In the genomic region with DNA sequence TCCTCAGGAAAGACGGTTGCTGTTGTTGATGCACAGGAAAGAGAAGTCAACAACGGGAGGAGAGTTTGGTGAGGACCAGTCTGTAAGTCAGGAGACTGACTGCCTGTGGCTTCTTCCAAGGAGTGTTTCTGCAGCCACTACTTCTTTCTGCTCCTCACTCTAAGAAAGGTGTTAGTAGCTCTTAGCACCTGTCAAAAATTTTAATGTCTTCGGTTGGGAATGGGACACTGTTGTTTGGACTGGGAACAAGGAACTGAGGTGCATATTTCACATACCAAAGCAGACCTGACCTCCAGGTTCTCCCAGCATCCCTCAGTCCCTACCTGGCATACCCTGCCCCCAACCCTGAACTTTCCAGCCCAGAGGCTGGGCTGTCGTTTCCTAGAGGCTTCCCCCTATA, we compare ENCODE assay signal across 27 mouse cellular contexts.
"Had no signal": no experiment of that assay in that cellular context is flagged by ENCODE, and none has a peak within 500 bp of the region (broad histone marks: within the 10 kb centered on the region; RNA-seq: fewer than 3 reads in every experiment).

No protein-coding gene starts in this region.

- H3K4me1 ChIP-seq: heart, embryonic 13.5 days; heart, embryonic 15.5 days; hindbrain, embryonic 15.5 days; limb, embryonic 12.5 days; liver, embryonic 13.5 days; liver, embryonic 15.5 days had no signal

- ATAC-seq: hindbrain, postnatal 0 days; intestine, embryonic 16.5 days; liver, postnatal 0 days had no signal

- H3K27me3 ChIP-seq: heart, embryonic 13.5 days; hindbrain, embryonic 13.5 days; hindbrain, embryonic 15.5 days; kidney, embryonic 15.5 days; limb, embryonic 12.5 days; liver, embryonic 15.5 days had no signal

- H3K9ac ChIP-seq: heart, embryonic 13.5 days; heart, embryonic 15.5 days; hindbrain, embryonic 13.5 days; hindbrain, embryonic 15.5 days; kidney, embryonic 15.5 days; limb, embryonic 12.5 days; liver, embryonic 13.5 days; liver, embryonic 15.5 days; liver, postnatal 0 days had no signal

- H3K36me3 ChIP-seq: heart, embryonic 13.5 days; heart, embryonic 15.5 days; hindbrain, embryonic 13.5 days; hindbrain, embryonic 15.5 days; kidney, embryonic 15.5 days; limb, embryonic 10.5 days; limb, embryonic 12.5 days; liver, embryonic 13.5 days; liver, embryonic 15.5 days had no signal

- H3K4me2 ChIP-seq: heart, embryonic 11.5 days; heart, embryonic 13.5 days; heart, embryonic 15.5 days; hindbrain, embryonic 13.5 days; hindbrain, embryonic 15.5 days; kidney, embryonic 15.5 days; limb, embryonic 12.5 days; liver, embryonic 11.5 days; liver, embryonic 13.5 days; liver, embryonic 15.5 days had no signal

- DNase-seq: gastrocnemius, postnatal 14 days; gastrocnemius, postnatal 36 days; heart, adult 18-20 months; heart, postnatal 14 days; heart, postnatal 36 days; kidney, adult 18-20 months; kidney, adult 9 months; kidney, postnatal 10 days; kidney, postnatal 25 days; kidney, postnatal 4 days; liver; liver, embryonic 13.5 days; liver, postnatal 0 days had no signal

- H3K4me3 ChIP-seq: heart, embryonic 13.5 days; heart, embryonic 15.5 days; hindbrain, embryonic 13.5 days; hindbrain, embryonic 15.5 days; kidney, embryonic 15.5 days; layer of hippocampus, adult 2 months; left cerebral cortex, adult 2 months; limb, embryonic 10.5 days; limb, embryonic 12.5 days; liver, embryonic 13.5 days; liver, embryonic 15.5 days had no signal

- H3K9me3 ChIP-seq: heart, embryonic 15.5 days; limb, embryonic 10.5 days; liver, embryonic 13.5 days; liver, embryonic 15.5 days had no signal

- H3K27ac ChIP-seq: heart, embryonic 13.5 days; heart, embryonic 15.5 days; hindbrain, embryonic 13.5 days; hindbrain, embryonic 15.5 days; hindbrain, postnatal 0 days; kidney, embryonic 15.5 days; layer of hippocampus, adult 2 months; left cerebral cortex, adult 2 months; limb, embryonic 12.5 days; liver, embryonic 13.5 days; liver, embryonic 15.5 days had no signal
